Mouse (Mus musculus): ENCODE measurements around the gene Trim50. TPM values are rescaled to one million over a fixed set of nuclear protein-coding genes. Genes with fewer than 3 reads are reported as not detected.

The Trim50 gene
- polyA plus RNA-seq, 1 experiment from 2014 or later: not detected

DNA sequence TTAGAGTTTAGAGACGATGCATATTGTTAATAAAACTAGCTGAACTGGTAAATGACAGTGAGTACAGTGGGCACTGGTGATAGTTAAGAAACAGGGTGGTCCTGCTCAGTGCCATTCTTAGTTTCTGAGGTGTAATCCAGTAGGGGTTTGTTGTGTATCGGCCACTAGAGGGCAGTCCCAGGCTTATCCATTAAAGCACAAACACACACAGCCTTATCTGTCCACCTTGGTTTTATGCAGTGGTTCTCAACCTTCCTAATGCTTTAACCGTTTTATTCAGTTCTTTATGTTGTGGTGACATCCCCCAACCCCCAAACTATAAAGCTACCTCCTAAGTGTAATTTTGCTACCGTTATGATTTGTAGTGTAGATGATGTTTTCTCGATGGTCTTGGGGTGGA, 42.7 kb downstream of the Trim50 start:
- H3K27me3 ChIP-seq (ENCODE audit: control insufficient read depth, insufficient read depth, low read length): no peaks in the 10 kb centered on the region
- ATAC-seq (replicated peaks; ENCODE audit: low FRiP score) (no peak), DNase-seq (ENCODE audit: low spot score) (no peak)
- H3K4me1 ChIP-seq (replicated peaks; ENCODE audit: control insufficient read depth, insufficient read depth, low read length): peaks cover 7% of the 10 kb centered on the region; the same call in 1 of the 2 replicates
- H3K9ac ChIP-seq (ENCODE audit: low read length): no peak overlapping the region
- H3K4me3 ChIP-seq (ENCODE audit: low read depth, low read length): no peak overlapping the region
- 53% methylated on average over 5 of the region's 5 CpGs for WGBS
- no peaks in the 10 kb centered on the region; the same call in 1 of the 2 replicates for H3K36me3 ChIP-seq (ENCODE audit: control insufficient read depth, insufficient read depth, low read length)
- H3K4me2 ChIP-seq (ENCODE audit: low read depth, low read length, severe bottlenecking): no peak overlapping the region
- H3K27ac ChIP-seq (ENCODE audit: low read depth, low read length): no peak overlapping the region
- no peaks in the 10 kb centered on the region for H3K9me3 ChIP-seq (ENCODE audit: control insufficient read depth, low read length)

DNA sequence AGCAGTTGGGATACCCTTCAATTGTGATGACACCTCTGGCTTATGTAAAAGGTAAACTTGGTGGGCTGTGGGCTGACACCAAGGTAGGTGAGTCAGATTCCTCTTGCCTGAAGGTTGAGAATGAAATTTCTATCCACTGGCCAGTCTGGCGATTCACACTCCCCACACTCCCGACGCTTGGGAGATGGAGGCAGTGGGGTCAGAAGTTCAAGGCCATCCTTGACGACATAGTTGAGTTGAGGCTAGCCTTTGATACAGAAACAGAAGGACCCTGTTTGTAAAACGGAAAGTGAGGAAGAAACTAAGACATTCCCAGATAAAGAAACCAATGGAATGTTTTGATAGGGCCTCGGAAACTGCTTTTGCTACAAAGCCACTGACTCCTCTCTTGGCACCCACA, 46.3 kb downstream of the Trim50 start:
- no peak overlapping the region for H3K4me3 ChIP-seq (ENCODE audit: low read depth, low read length)
- H3K27ac ChIP-seq (ENCODE audit: low read depth, low read length): no peak overlapping the region
- no peak for ATAC-seq (replicated peaks; ENCODE audit: low FRiP score)
- H3K36me3 ChIP-seq (ENCODE audit: control insufficient read depth, insufficient read depth, low read length): no peaks in the 10 kb centered on the region
- 73% methylated on average over 6 of the region's 6 CpGs for WGBS
- H3K27me3 ChIP-seq (ENCODE audit: control insufficient read depth, insufficient read depth, low read length): no peaks in the 10 kb centered on the region
- no peak for DNase-seq (ENCODE audit: low spot score)
- H3K9ac ChIP-seq (ENCODE audit: low read length): no peak overlapping the region
- no peaks in the 10 kb centered on the region for H3K9me3 ChIP-seq (ENCODE audit: control insufficient read depth, low read length)
- peaks cover 3% of the 10 kb centered on the region; the same call in 1 of the 2 replicates for H3K4me1 ChIP-seq (replicated peaks; ENCODE audit: control insufficient read depth, insufficient read depth, low read length)
- no peak overlapping the region for H3K4me2 ChIP-seq (ENCODE audit: low read depth, low read length, severe bottlenecking)

DNA sequence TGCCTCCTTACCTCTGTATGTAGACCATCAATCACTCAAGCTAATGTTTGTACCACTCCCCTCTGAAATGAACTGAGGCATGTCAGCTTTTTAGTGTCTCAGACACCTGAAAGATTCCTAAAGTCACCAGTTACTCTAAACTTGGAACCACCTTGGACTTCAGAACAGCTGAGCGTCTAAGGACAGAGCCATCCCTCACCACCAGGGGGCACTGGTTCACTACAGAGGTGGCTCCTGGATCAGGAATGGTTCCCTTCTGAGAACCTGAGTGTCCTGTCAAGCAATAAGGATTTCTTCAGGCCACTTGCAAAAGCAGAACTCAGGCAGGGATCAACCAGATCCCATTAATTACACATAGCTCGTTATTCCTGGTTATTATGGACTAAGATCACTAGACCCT, 47.1 kb downstream of the Trim50 start:
- Histone ChIP-seq H3K4me1 (replicated peaks; ENCODE audit: control insufficient read depth, insufficient read depth, low read length) (0 out of 2 replicates have a peak, but pooled peaks cover 2% of the 10 kb centered on the region), H3K27ac (ENCODE audit: low read depth, low read length) (no peak overlapping the region), H3K4me2 (ENCODE audit: low read depth, low read length, severe bottlenecking) (no peak overlapping the region), H3K4me3 (ENCODE audit: low read depth, low read length) (no peak overlapping the region), H3K36me3 (ENCODE audit: control insufficient read depth, insufficient read depth, low read length) (no peaks in the 10 kb centered on the region), H3K9ac (ENCODE audit: low read length) (no peak overlapping the region), H3K9me3 (ENCODE audit: control insufficient read depth, low read length) (no peaks in the 10 kb centered on the region), H3K27me3 (ENCODE audit: control insufficient read depth, insufficient read depth, low read length) (no peaks in the 10 kb centered on the region)
- ATAC-seq (replicated peaks; ENCODE audit: low FRiP score) (no peak), DNase-seq (ENCODE audit: low spot score) (peak; percentile 87)
- 11% methylated on average over 2 of the region's 2 CpGs for WGBS

DNA sequence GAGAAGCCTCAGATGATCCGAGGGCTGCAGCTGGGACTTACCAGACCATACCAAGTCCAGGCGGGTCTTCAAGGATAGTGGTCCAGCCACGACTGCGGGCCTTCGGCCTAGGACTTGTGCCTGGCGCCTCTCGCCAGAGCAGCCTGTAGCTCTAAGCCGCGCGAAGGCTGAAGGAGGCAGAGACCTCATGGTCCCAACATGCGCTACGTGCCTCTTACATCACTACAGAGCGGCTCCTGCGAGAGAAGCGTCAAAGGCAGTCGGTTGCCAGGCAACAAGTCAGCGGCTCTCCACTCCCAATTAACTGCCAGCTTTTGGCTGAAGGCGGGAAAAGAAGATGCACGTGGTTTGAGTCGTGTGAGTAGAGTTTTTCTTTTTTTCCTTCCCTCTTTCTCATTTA, 51.5 kb downstream of the Trim50 start:
- Histone ChIP-seq H3K9ac (ENCODE audit: low read length) (no peak overlapping the region), H3K36me3 (ENCODE audit: control insufficient read depth, insufficient read depth, low read length) (peaks cover 3% of the 10 kb centered on the region; the same call in 1 of the 2 replicates), H3K27ac (ENCODE audit: low read depth, low read length) (no peak overlapping the region), H3K27me3 (ENCODE audit: control insufficient read depth, insufficient read depth, low read length) (no peaks in the 10 kb centered on the region), H3K4me2 (ENCODE audit: low read depth, low read length, severe bottlenecking) (0 out of 2 replicates have a peak overlapping the region, but pooled peaks have one; percentile 8), H3K9me3 (ENCODE audit: control insufficient read depth, low read length) (no peaks in the 10 kb centered on the region), H3K4me1 (replicated peaks; ENCODE audit: control insufficient read depth, insufficient read depth, low read length) (0 out of 2 replicates have a peak, but pooled peaks cover 2% of the 10 kb centered on the region), H3K4me3 (ENCODE audit: low read depth, low read length) (no peak overlapping the region)
- ATAC-seq (replicated peaks; ENCODE audit: low FRiP score) (no peak), DNase-seq (ENCODE audit: low spot score) (peak; percentile 72)
- WGBS: 37% methylated on average over 20 of the region's 20 CpGs

DNA sequence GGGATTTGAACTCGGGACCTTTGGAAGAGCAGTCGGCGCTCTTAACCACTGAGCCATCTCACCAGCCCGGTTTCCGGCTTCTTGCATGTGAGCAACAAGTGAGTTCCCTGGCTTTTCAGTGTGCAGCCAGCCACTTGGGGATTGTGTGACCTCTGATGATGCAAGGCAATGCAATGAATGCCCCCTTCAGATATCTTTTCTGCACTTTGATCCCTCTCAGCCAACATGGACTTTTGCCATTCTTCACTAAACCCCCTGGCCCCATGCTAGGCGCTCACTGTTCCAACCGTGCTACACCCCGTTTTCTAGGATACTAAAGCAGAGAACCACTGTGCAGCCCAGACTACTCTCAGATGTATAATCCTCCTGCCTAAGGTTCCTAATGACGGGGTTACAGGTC, 52.3 kb downstream of the Trim50 start:
- Histone ChIP-seq H3K9me3 (ENCODE audit: control insufficient read depth, low read length) (no peaks in the 10 kb centered on the region), H3K27me3 (ENCODE audit: control insufficient read depth, insufficient read depth, low read length) (no peaks in the 10 kb centered on the region), H3K4me1 (replicated peaks; ENCODE audit: control insufficient read depth, insufficient read depth, low read length) (0 out of 2 replicates have a peak, but pooled peaks cover 2% of the 10 kb centered on the region), H3K4me2 (ENCODE audit: low read depth, low read length, severe bottlenecking) (no peak overlapping the region), H3K27ac (ENCODE audit: low read depth, low read length) (no peak overlapping the region), H3K4me3 (ENCODE audit: low read depth, low read length) (no peak overlapping the region), H3K9ac (ENCODE audit: low read length) (no peak overlapping the region), H3K36me3 (ENCODE audit: control insufficient read depth, insufficient read depth, low read length) (peaks cover 3% of the 10 kb centered on the region; the same call in 1 of the 2 replicates)
- 86% methylated on average over 9 of the region's 9 CpGs for WGBS
- ATAC-seq (replicated peaks; ENCODE audit: low FRiP score) (no peak), DNase-seq (ENCODE audit: low spot score) (no peak)

DNA sequence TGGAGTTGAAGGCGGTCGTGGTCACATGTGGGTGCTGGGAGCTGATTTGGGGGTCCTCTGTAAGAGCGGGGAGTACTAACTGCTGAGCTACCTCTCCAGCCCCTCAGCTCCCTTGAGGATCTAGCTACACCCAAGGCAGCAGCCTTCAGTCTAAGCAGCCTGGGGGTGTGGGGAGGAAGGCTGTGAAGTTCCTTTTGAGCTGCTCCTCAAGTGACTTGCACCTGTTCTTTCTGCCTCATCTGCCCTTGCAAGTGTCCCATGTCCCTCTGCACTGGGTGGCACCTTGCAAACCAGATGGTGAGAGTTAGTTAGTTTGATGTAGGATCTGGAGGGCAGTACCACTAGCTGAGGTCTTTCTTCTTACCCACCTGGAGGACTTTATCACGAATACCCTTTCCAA, 55.0 kb downstream of the Trim50 start:
- H3K4me3 ChIP-seq (ENCODE audit: low read depth, low read length): no peak overlapping the region
- no peaks in the 10 kb centered on the region for H3K27me3 ChIP-seq (ENCODE audit: control insufficient read depth, insufficient read depth, low read length)
- no peaks in the 10 kb centered on the region for H3K9me3 ChIP-seq (ENCODE audit: control insufficient read depth, low read length)
- no peak for ATAC-seq (replicated peaks; ENCODE audit: low FRiP score)
- H3K27ac ChIP-seq (ENCODE audit: low read depth, low read length): no peak overlapping the region
- no peak overlapping the region for H3K9ac ChIP-seq (ENCODE audit: low read length)
- H3K4me2 ChIP-seq (ENCODE audit: low read depth, low read length, severe bottlenecking): no peak overlapping the region
- no peak for DNase-seq (ENCODE audit: low spot score)
- 0 out of 2 replicates have a peak, but pooled peaks cover 2% of the 10 kb centered on the region for H3K4me1 ChIP-seq (replicated peaks; ENCODE audit: control insufficient read depth, insufficient read depth, low read length)
- H3K36me3 ChIP-seq (ENCODE audit: control insufficient read depth, insufficient read depth, low read length): peaks cover 3% of the 10 kb centered on the region; the same call in 1 of the 2 replicates
- WGBS: 89% methylated on average over 4 of the region's 4 CpGs

DNA sequence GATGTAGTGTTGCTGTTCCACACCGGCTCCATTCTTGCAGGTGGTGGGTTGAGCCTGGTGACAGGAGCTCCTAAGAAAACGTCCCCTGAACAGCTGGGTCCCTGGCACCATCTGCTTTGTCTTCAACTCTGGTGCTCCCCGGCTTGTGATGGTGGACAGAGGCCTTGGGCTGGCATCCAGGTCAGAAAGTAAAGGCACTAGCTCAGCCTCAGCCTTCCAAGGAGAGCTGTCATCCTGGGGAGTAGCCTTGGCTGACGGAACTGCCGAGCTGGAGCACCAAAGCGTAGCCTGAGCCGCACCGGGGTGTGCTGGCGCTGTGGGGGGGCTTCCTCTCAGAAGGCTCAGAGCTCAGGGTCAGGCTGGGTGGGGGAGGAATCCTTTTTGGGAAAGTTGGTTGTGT, 57.2 kb downstream of the Trim50 start:
- no peaks in the 10 kb centered on the region for H3K4me1 ChIP-seq (replicated peaks; ENCODE audit: control insufficient read depth, insufficient read depth, low read length)
- H3K27me3 ChIP-seq (ENCODE audit: control insufficient read depth, insufficient read depth, low read length): no peaks in the 10 kb centered on the region
- DNase-seq (ENCODE audit: low spot score): no peak
- H3K4me3 ChIP-seq (ENCODE audit: low read depth, low read length): no peak overlapping the region
- H3K36me3 ChIP-seq (ENCODE audit: control insufficient read depth, insufficient read depth, low read length): peaks cover 9% of the 10 kb centered on the region
- H3K27ac ChIP-seq (ENCODE audit: low read depth, low read length): no peak overlapping the region
- ATAC-seq (replicated peaks; ENCODE audit: low FRiP score): no peak
- H3K9ac ChIP-seq (ENCODE audit: low read length): no peak overlapping the region
- 94% methylated on average over 9 of the region's 9 CpGs for WGBS
- H3K9me3 ChIP-seq (ENCODE audit: control insufficient read depth, low read length): no peaks in the 10 kb centered on the region
- H3K4me2 ChIP-seq (ENCODE audit: low read depth, low read length, severe bottlenecking): no peak overlapping the region

Small RNA genes within 50 kb of the gene (microRNA-seq; reads per million reads assigned to microRNA genes)
- gene Mir7033 (ENCODE audit: insufficient number of aligned reads): not detected

Other genes with a start within 250 kb of the Trim50 start
- gene Tbl2, start 203.6 kb upstream of the Trim50 start, polyA plus RNA-seq (2014; fragmentation: Nextera tagmentation; extraction: Ambion mirVana): 24.5 and 25.8 TPM in 2 replicates
- gene Bcl7b, start 185.0 kb upstream of the Trim50 start, polyA plus RNA-seq (2014; fragmentation: Nextera tagmentation; extraction: Ambion mirVana): 43.8 and 46.8 TPM in 2 replicates
- gene Baz1b, start 166.0 kb upstream of the Trim50 start, polyA plus RNA-seq (2014; fragmentation: Nextera tagmentation; extraction: Ambion mirVana): 76.3 and 83.6 TPM in 2 replicates
- 19.5 and 19.7 TPM in 2 replicates for gene Fzd9, start 102.1 kb upstream of the Trim50 start, polyA plus RNA-seq (2014; fragmentation: Nextera tagmentation; extraction: Ambion mirVana)
- 0.15 TPM in 1 of 2 replicates, not detected in the other for gene Fkbp6, start 3.3 kb upstream of the Trim50 start, polyA plus RNA-seq (2014; fragmentation: Nextera tagmentation; extraction: Ambion mirVana)
- gene Nsun5, start 16.7 kb downstream of the Trim50 start, polyA plus RNA-seq (2014; fragmentation: Nextera tagmentation; extraction: Ambion mirVana): 33.0 and 36.2 TPM in 2 replicates
- gene Pom121, start 41.3 kb downstream of the Trim50 start, polyA plus RNA-seq (2014; fragmentation: Nextera tagmentation; extraction: Ambion mirVana): 27.2 and 30.2 TPM in 2 replicates
- 70.3 and 76.5 TPM in 2 replicates for gene Hip1, start 191.8 kb downstream of the Trim50 start, polyA plus RNA-seq (2014; fragmentation: Nextera tagmentation; extraction: Ambion mirVana)
- not detected in 2 replicates for gene Ccl26, start 210.3 kb downstream of the Trim50 start, polyA plus RNA-seq (2014; fragmentation: Nextera tagmentation; extraction: Ambion mirVana)
- 0.99 and 1.1 TPM in 2 replicates for gene Ccl24, start 219.8 kb downstream of the Trim50 start, polyA plus RNA-seq (2014; fragmentation: Nextera tagmentation; extraction: Ambion mirVana)